Mouse (Mus musculus): ENCODE measurements at regions not wholly inside any gene's neighbourhood (a gene's known extent, or its start where the extent isn't known, plus 50 kb on each side); places are given as distances from the start of the nearest gene placed in this dataset.

GRCm38 (mm10) chr13:113443078-113443477 is 150.1 kb downstream of the BC067074 start:
- CTCF ChIA-PET: interaction anchor here (1.7 kb wide), 1 partner anchor 19 kb away, joined by 6 read pairs; no protein-coding TSS in a partner anchor
- POLR2A ChIA-PET: no interaction called here
- no peak for TF ChIP-seq CTCF (IDR thresholded peaks at IDR 0.05)
- no peak for DNase-seq (ENCODE audit: low read depth, low spot score)
- no peak for ATAC-seq
- in situ Hi-C loops (cut with MboI; ENCODE audit: low pct_unique_long_range_greater_than_20kb): no loop called here
- H3K27me3 ChIP-seq: no peaks in the 10 kb centered on the region

DNA sequence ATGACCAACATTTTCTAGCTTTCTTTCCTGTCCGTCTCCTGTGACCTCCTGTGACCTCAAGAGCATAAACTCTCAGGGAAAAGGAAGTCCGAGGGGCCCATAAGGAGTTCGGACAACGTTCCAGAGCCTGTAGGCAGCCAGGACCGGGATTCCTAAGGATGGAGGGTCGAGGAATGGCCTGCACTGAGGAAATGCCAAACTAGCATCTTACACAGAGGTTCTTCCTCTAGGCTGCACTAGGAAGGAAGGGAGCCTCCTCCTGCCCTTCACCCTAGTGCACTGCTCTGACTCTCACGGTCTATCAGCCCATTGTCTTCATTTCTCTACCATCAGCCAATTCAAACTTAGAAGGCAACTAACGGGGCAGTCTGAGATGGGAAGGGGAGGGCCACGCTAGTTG is 149.2 kb downstream of the BC067074 start:
- DNase-seq (ENCODE audit: low read depth, low spot score) (no peak), ATAC-seq (no peak)
- ChIA-PET CTCF (interaction anchor here (1.7 kb wide), 1 partner anchor 18 kb away, joined by 6 read pairs; no protein-coding TSS in a partner anchor), POLR2A (no interaction called here)
- no peaks in the 10 kb centered on the region for H3K27me3 ChIP-seq
- TF ChIP-seq CTCF (IDR thresholded peaks at IDR 0.05): no peak
- in situ Hi-C loops (cut with MboI; ENCODE audit: low pct_unique_long_range_greater_than_20kb): no loop called here

GRCm38 (mm10) chr13:113440137-113440536 is 147.2 kb downstream of the BC067074 start:
- in situ Hi-C loops (cut with MboI; ENCODE audit: low pct_unique_long_range_greater_than_20kb): no loop called here
- no peak for ATAC-seq
- ChIA-PET POLR2A (no interaction called here), CTCF (interaction anchor here (1.2 kb wide), 1 partner anchor 19 kb away, joined by 3 read pairs; no protein-coding TSS in a partner anchor)
- no peak for DNase-seq (ENCODE audit: low read depth, low spot score)
- TF ChIP-seq CTCF (IDR thresholded peaks at IDR 0.05): no peak
- no peaks in the 10 kb centered on the region for H3K27me3 ChIP-seq

GRCm38 (mm10) chr13:113439516-113439915 is 146.6 kb downstream of the BC067074 start:
- POLR2A ChIA-PET: no interaction called here
- in situ Hi-C loops (cut with MboI; ENCODE audit: low pct_unique_long_range_greater_than_20kb): no loop called here
- CTCF ChIA-PET: interaction anchor here (1.2 kb wide), 1 partner anchor 19 kb away, joined by 3 read pairs; no protein-coding TSS in a partner anchor

GRCm38 (mm10) chr13:113438872-113439271 is 145.9 kb downstream of the BC067074 start:
- H3K27me3 ChIP-seq: no peaks in the 10 kb centered on the region
- in situ Hi-C loops (cut with MboI; ENCODE audit: low pct_unique_long_range_greater_than_20kb): no loop called here
- TF ChIP-seq CTCF (IDR thresholded peaks at IDR 0.05): no peak
- ChIA-PET POLR2A (no interaction called here), CTCF (interaction anchor here (1.2 kb wide), 1 partner anchor 18 kb away, joined by 3 read pairs; no protein-coding TSS in a partner anchor)
- DNase-seq (ENCODE audit: low read depth, low spot score) (no peak), ATAC-seq (no peak)

More at GRCm38 (mm10) chr13:113439516-113439915, 146.6 kb downstream of the BC067074 start:
- ATAC-seq: no peak
- no peak for DNase-seq (ENCODE audit: low read depth, low spot score)
- H3K27me3 ChIP-seq: no peaks in the 10 kb centered on the region
- no peak for TF ChIP-seq CTCF (IDR thresholded peaks at IDR 0.05)

DNA sequence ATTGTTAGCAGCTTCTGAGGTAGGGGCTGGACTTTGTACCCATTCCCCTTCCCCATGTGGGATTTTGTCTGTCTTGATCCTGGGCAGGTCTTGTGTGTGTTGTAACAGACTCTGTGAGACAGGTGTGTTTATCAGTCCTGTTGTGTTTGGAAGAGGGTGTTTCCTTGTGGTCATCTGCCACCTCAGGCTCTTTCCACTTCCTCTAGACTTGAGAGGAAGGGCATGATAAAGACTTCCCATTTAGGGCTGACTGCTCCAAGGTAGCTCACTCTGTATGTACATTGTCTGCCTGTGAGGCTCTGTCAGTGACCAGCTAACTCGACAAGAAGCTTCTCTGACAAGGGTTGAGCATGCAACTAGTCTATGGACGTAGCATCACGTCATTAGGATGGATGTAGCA is 143.3 kb downstream of the BC067074 start:
- ChIA-PET POLR2A (no interaction called here), CTCF (interaction anchor here (0.6 to 1.5 kb wide), 3 partner anchors 11 to 92 kb away, joined by 3 to 5 read pairs (median 4); no protein-coding TSS in a partner anchor)
- DNase-seq (ENCODE audit: low read depth, low spot score) (no peak), ATAC-seq (no peak)
- in situ Hi-C loops (cut with MboI; ENCODE audit: low pct_unique_long_range_greater_than_20kb): no loop called here
- no peaks in the 10 kb centered on the region for H3K27me3 ChIP-seq
- TF ChIP-seq CTCF (IDR thresholded peaks at IDR 0.05): no peak

- no peak for TF ChIP-seq CTCF (IDR thresholded peaks at IDR 0.05)
- CTCF ChIA-PET: interaction anchor here (2.0 kb wide), 1 partner anchor 97 kb away, joined by 4 read pairs; no protein-coding TSS in a partner anchor
- in situ Hi-C loops (cut with MboI; ENCODE audit: low pct_unique_long_range_greater_than_20kb): no loop called here
- DNase-seq (ENCODE audit: low read depth, low spot score) (no peak), ATAC-seq (no peak)
- POLR2A ChIA-PET: interaction anchor here (1.2 kb wide), 1 partner anchor 24 kb away, joined by 3 read pairs; no protein-coding TSS in a partner anchor
- H3K27me3 ChIP-seq: no peaks in the 10 kb centered on the region
Measured at GRCm38 (mm10) chr13:113435117-113435516, 142.2 kb downstream of the BC067074 start.

GRCm38 (mm10) chr13:113433456-113433855 is 140.5 kb downstream of the BC067074 start:
- no peaks in the 10 kb centered on the region for H3K27me3 ChIP-seq
- CTCF ChIA-PET: interaction anchor here (2.0 kb wide), 1 partner anchor 96 kb away, joined by 4 read pairs; no protein-coding TSS in a partner anchor
- TF ChIP-seq CTCF (IDR thresholded peaks at IDR 0.05): no peak
- no peak for DNase-seq (ENCODE audit: low read depth, low spot score)
- POLR2A ChIA-PET: no interaction called here
- in situ Hi-C loops (cut with MboI; ENCODE audit: low pct_unique_long_range_greater_than_20kb): no loop called here
- ATAC-seq: no peak

DNA sequence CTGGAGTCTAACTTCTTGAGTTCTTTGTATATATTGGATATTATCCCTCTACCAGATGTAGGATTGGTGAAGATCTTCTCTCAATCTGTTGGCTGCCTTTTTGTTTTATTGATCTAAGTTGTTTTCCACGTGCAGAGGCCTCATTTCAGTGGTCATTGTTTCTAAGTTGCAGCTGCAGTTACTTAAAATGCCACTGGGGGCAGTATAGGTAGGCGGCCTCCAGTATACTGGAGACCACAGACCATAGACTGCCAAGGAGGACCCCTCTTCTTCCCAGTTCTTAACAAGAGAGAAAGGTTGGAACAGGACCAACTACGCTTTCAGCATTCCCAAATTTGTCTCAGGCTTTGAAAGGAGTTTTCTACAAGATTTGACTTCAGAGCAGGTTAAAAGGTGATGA is 136.7 kb downstream of the BC067074 start:
- DNase-seq (ENCODE audit: low read depth, low spot score): no peak
- CTCF ChIA-PET: no interaction called here
- in situ Hi-C loops (cut with MboI; ENCODE audit: low pct_unique_long_range_greater_than_20kb): no loop called here
- H3K27me3 ChIP-seq: no peaks in the 10 kb centered on the region
- ATAC-seq: no peak
- TF ChIP-seq CTCF (IDR thresholded peaks at IDR 0.05): peak; percentile 70
- POLR2A ChIA-PET: no interaction called here
